Mouse (Mus musculus): ENCODE data around the gene Obp2a.

DNA sequence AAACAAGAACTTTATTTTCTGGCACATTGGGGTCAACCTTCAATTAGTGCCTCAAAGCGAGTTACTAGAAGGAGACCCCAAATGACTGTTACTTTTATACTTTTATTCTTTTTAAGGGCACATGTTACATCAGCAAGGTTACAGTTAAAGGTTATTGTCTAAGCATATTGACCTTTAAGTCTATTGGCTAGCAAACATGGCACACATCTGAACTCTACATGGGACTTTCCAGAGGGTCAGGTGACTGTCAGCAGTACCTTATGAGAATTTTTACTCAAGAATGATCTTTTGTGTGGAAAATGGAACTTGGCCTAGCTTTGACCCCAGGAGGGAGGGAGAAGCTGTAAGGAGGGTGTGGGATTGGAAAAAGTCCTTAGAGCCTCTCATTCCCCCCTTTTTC, 33.3 kb upstream of the Obp2a start:
- TF ChIP-seq CTCF (IDR thresholded peaks at IDR 0.05) (no peak), EP300 (IDR thresholded peaks at IDR 0.05) (no peak)
